Mouse (Mus musculus) hindbrain, embryonic 11.5 days (tissue): Measurements from ENCODE around the gene Rdx. TPM values are rescaled to one million over a fixed set of nuclear protein-coding genes. Genes with fewer than 3 reads are reported as not detected.

Source experiments
- ATAC-seq: fragments of 200-750 bp; cut with Nextera tagmentation; 2 replicates; pipeline ENCODE4 v1.8.0; 2017; ENCODE audit warnings: mild to moderate bottlenecking, moderate TSS enrichment, moderate library complexity; ENCODE audit not compliant: low FRiP score
- DNase-seq: peaks from one replicate; pipeline ENCODE4 v3.0.0-alpha.2; 2015; ENCODE audit warnings: low spot score
- H3K27ac ChIP-seq: fragments of 300-500 bp; sonication (generic); 2 replicates; pipeline ENCODE4 v1.5.1; 2014; ENCODE audit warnings: mild to moderate bottlenecking, low read depth, low read length
- H3K27me3 ChIP-seq: fragments of 300-500 bp; sonication (generic); 2 replicates; pipeline ENCODE4 v1.6.1; 2014; ENCODE audit warnings: mild to moderate bottlenecking, low read length, moderate library complexity, mixed read lengths; ENCODE audit not compliant: control insufficient read depth, insufficient read depth
- H3K36me3 ChIP-seq: fragments of 300-500 bp; sonication (generic); 2 replicates; pipeline ENCODE4 v1.6.1; 2014; ENCODE audit warnings: mild to moderate bottlenecking, low read length, moderate library complexity, mixed read lengths; ENCODE audit not compliant: control insufficient read depth, insufficient read depth
- H3K4me1 ChIP-seq: fragments of 300-500 bp; sonication (generic); replicated peaks from 2 replicates; pipeline ENCODE4 v1.6.1; 2014; ENCODE audit warnings: low read length, mixed read lengths; ENCODE audit not compliant: control insufficient read depth, insufficient read depth
- H3K4me2 ChIP-seq: fragments of 300-500 bp; sonication (generic); replicated peaks from 2 replicates; pipeline ENCODE4 v1.6.1; 2014; ENCODE audit warnings: mild to moderate bottlenecking, low read depth, low read length
- H3K4me3 ChIP-seq: fragments of 300-500 bp; sonication (generic); 2 replicates; pipeline ENCODE4 v1.5.1; 2014; ENCODE audit warnings: low read depth, low read length
- H3K9ac ChIP-seq: fragments of 300-500 bp; sonication (generic); 2 replicates; pipeline ENCODE4 v1.6.1; 2014; ENCODE audit warnings: low read depth, low read length
- H3K9me3 ChIP-seq: fragments of 300-500 bp; sonication (generic); 2 replicates; pipeline ENCODE4 v1.6.1; 2016; ENCODE audit warnings: low read length; ENCODE audit not compliant: control insufficient read depth
- WGBS: fragments of 180-500 bp; shearing (Covaris S2); extraction: QIAGEN DNeasy Blood & Tissue Kit; methylation state at CpG from one replicate; pipeline ENCODE4 v1.1.7; 2014; 5-methylcytosine and 5-hydroxymethylcytosine counted together
- polyA plus RNA-seq: library from polyadenylated mRNA; unstranded; fragments of >200 nt; fragmentation: Nextera tagmentation; extraction: Ambion mirVana; gene quantifications from 2 replicates; pipeline ENCODE4 v1.2.1, GENCODE M21; 2014

Gene Rdx
- polyA plus RNA-seq, 1 experiment from 2014 or later, result 230 TPM

- no peaks in the 10 kb centered on the region for H3K27me3 ChIP-seq
- ATAC-seq (no peak), DNase-seq (no peak)
- no peak overlapping the region for H3K27ac ChIP-seq
- 90% methylated on average over 3 of the region's 3 CpGs for WGBS
- no peaks in the 10 kb centered on the region for H3K9me3 ChIP-seq
- no peaks in the 10 kb centered on the region for H3K4me1 ChIP-seq
- no peak overlapping the region for H3K4me2 ChIP-seq
- no peak overlapping the region for H3K9ac ChIP-seq
- no peaks in the 10 kb centered on the region for H3K36me3 ChIP-seq
- no peak overlapping the region for H3K4me3 ChIP-seq
Observed at GRCm38 (mm10) chr9:52095666-52096065, 48.7 kb downstream of the Rdx start.

- Histone ChIP-seq H3K4me2 (no peak overlapping the region), H3K27me3 (no peaks in the 10 kb centered on the region), H3K27ac (no peak overlapping the region), H3K4me3 (no peak overlapping the region), H3K9me3 (no peaks in the 10 kb centered on the region), H3K36me3 (no peaks in the 10 kb centered on the region), H3K4me1 (0 out of 2 replicates have a peak, but pooled peaks cover under 1% of the 10 kb centered on the region), H3K9ac (no peak overlapping the region)
- ATAC-seq, result no peak
- DNase-seq, result no peak
- 15% methylated on average over 1 of the region's 1 CpGs for WGBS
Observed at GRCm38 (mm10) chr9:52097386-52097785, 50.4 kb downstream of the Rdx start.

- ATAC-seq (peak; percentile 67; the same call in 1 of the 2 replicates), DNase-seq (peak; percentile 91)
- Histone ChIP-seq H3K9ac (no peak overlapping the region), H3K4me2 (no peak overlapping the region), H3K36me3 (no peaks in the 10 kb centered on the region), H3K27me3 (no peaks in the 10 kb centered on the region), H3K27ac (no peak overlapping the region), H3K9me3 (no peaks in the 10 kb centered on the region), H3K4me1 (0 out of 2 replicates have a peak, but pooled peaks cover 2% of the 10 kb centered on the region), H3K4me3 (no peak overlapping the region)
- 4% methylated on average over 7 of the region's 7 CpGs for WGBS
Observed at GRCm38 (mm10) chr9:52098600-52098999, 51.6 kb downstream of the Rdx start.

GRCm38 (mm10) chr9:52100426-52100825 is 53.5 kb downstream of the Rdx start:
- no peaks in the 10 kb centered on the region for H3K9me3 ChIP-seq
- no peak overlapping the region for H3K4me2 ChIP-seq
- ATAC-seq (no peak), DNase-seq (no peak)
- H3K27ac ChIP-seq, result no peak overlapping the region
- 0 out of 2 replicates have a peak, but pooled peaks cover 2% of the 10 kb centered on the region for H3K4me1 ChIP-seq
- WGBS, result 90% methylated on average over 14 of the region's 14 CpGs
- H3K27me3 ChIP-seq, result no peaks in the 10 kb centered on the region
- no peaks in the 10 kb centered on the region for H3K36me3 ChIP-seq
- no peak overlapping the region for H3K4me3 ChIP-seq
- H3K9ac ChIP-seq, result no peak overlapping the region

GRCm38 (mm10) chr9:52102060-52102844 is 55.3 kb downstream of the Rdx start:
- H3K9me3 ChIP-seq, result no peaks in the 10 kb centered on the region
- H3K4me1 ChIP-seq, result 0 out of 2 replicates have a peak, but pooled peaks cover 2% of the 10 kb centered on the region
- H3K27me3 ChIP-seq, result no peaks in the 10 kb centered on the region
- no peak overlapping the region for H3K4me3 ChIP-seq
- 70% methylated on average over 13 of the region's 13 CpGs for WGBS
- DNase-seq (no peak), ATAC-seq (peak; percentile 36; the same call in 1 of the 2 replicates)
- H3K4me2 ChIP-seq, result no peak overlapping the region
- H3K36me3 ChIP-seq, result no peaks in the 10 kb centered on the region
- no peak overlapping the region for H3K9ac ChIP-seq
- H3K27ac ChIP-seq, result no peak overlapping the region

GRCm38 (mm10) chr9:52103448-52104224 is 56.7 kb downstream of the Rdx start:
- 83% methylated on average over 9 of the region's 9 CpGs for WGBS
- Histone ChIP-seq H3K27me3 (no peaks in the 10 kb centered on the region), H3K4me1 (0 out of 2 replicates have a peak, but pooled peaks cover 2% of the 10 kb centered on the region), H3K27ac (no peak overlapping the region), H3K36me3 (no peaks in the 10 kb centered on the region), H3K9me3 (no peaks in the 10 kb centered on the region), H3K9ac (no peak overlapping the region), H3K4me3 (no peak overlapping the region), H3K4me2 (no peak overlapping the region)
- ATAC-seq (no peak), DNase-seq (no peak)

- H3K27me3 ChIP-seq, result no peaks in the 10 kb centered on the region
- ATAC-seq (no peak), DNase-seq (no peak)
- no peak overlapping the region for H3K27ac ChIP-seq
- H3K9ac ChIP-seq, result no peak overlapping the region
- 0 out of 2 replicates have a peak, but pooled peaks cover 2% of the 10 kb centered on the region for H3K4me1 ChIP-seq
- no peak overlapping the region for H3K4me2 ChIP-seq
- H3K36me3 ChIP-seq, result no peaks in the 10 kb centered on the region
- no peak overlapping the region for H3K4me3 ChIP-seq
- WGBS, result 87% methylated on average over 8 of the region's 8 CpGs
- H3K9me3 ChIP-seq, result no peaks in the 10 kb centered on the region
Observed at GRCm38 (mm10) chr9:52104225-52104615, 57.2 kb downstream of the Rdx start.

GRCm38 (mm10) chr9:52105423-52105822 is 58.5 kb downstream of the Rdx start:
- Histone ChIP-seq H3K4me1 (0 out of 2 replicates have a peak, but pooled peaks cover 2% of the 10 kb centered on the region), H3K9me3 (no peaks in the 10 kb centered on the region), H3K4me3 (no peak overlapping the region), H3K27me3 (no peaks in the 10 kb centered on the region), H3K9ac (no peak overlapping the region), H3K4me2 (no peak overlapping the region), H3K27ac (no peak overlapping the region), H3K36me3 (no peaks in the 10 kb centered on the region)
- WGBS, result 88% methylated on average over 6 of the region's 6 CpGs
- DNase-seq (no peak), ATAC-seq (no peak)
